Mouse (Mus musculus) naive thymus-derived CD4-positive, alpha-beta T cell, adult 2 months (primary cell): ENCODE measurements at regions not wholly inside any gene's neighbourhood (a gene's known extent, or its start where the extent isn't known, plus 50 kb on each side); places are given as distances from the start of the nearest gene placed in this dataset.
A peak's percentile ranks its signal among the peaks of the same experiment; 100 is the strongest.

ENCODE experiments used
- DNase-seq: peaks from one replicate; pipeline ENCODE4 v3.0.0-alpha.2; 2011; ENCODE audit warnings: low read depth

DNA sequence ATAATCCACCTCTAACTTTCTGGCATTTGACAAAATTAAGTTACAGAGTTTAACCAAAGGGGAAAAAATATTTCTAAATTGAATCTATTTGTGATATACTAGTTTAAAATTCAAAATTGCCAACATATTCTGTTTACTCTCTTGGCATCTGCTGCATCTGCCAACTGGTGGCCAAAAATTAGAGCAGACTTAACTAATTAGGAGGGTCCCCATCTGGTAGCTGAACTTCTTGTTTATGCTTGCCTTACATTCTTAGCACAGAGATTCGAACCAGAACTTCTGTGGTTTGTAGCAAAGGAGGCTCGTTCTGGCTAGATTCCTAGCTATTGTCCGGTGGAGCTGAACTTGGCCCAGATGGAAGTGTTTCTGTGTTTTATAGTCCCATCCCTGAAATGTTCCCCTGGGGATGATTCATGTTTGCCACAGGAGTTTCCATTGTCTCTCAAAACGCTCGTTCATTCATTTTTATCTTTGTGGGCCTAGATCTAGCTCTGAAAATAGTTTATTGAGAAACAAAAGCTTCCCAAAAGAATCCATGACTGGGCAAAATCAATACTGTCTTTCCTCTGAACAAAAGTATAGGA lies 3461.5 kb upstream of the Gm7489 start:
- no peak for DNase-seq

DNA sequence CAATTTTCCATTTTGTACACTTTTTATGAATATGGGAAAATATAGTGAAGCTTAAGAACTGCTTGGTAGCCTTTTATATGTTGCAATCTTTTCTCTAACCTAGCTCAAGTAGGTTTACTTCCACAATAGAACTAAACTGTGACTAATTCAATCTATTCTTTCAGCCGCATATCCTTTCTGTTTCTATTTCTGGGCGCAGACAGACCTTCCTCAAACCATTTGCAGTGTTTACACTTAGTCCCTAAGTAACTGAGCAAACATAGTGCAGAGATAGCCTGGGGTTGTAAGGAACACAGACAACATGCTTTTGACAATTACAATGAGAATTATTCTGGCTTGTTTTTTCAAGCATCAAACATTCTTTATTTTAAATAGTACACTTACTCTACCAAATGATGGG lies 3435.1 kb upstream of the Gm7489 start:
- no peak for DNase-seq

DNA sequence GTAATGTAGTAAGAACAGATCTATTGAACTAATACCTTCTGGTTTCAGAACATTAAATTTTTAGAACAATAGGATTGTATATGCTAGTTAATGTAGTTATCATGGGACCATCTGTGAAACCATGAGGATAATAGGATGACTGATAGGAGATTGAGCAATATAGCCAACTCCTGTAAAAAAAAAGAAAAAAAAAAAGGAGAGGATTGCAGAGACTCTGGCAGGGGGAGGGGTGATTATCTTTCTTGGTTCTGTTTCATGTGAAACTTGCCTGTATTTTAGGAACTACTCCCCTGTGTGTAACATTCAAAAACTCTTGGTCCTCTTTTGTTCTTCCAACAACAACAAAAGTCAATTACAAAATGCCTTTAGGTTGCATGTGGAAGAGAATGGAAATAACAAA lies 3412.1 kb upstream of the Gm7489 start:
- DNase-seq = no peak

DNA sequence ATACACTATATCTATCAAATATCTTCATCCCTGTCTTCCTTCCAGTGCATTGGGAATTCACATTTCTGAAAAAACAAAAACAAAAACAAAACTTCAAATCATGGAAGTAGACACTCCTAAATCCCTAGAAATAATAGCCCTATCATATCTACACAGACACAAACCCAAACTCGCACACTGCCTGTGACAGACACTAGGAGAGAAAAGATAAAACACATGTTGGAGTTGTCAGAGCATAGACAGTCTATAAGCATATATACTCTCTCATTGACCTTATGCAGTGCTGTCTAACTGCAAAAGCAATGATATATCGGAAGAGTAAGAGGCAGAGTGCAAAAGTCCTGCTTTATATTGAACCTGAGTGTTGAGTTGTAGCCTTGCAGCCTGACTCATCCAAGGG lies 3386.0 kb upstream of the Gm7489 start:
- DNase-seq = no peak

DNA sequence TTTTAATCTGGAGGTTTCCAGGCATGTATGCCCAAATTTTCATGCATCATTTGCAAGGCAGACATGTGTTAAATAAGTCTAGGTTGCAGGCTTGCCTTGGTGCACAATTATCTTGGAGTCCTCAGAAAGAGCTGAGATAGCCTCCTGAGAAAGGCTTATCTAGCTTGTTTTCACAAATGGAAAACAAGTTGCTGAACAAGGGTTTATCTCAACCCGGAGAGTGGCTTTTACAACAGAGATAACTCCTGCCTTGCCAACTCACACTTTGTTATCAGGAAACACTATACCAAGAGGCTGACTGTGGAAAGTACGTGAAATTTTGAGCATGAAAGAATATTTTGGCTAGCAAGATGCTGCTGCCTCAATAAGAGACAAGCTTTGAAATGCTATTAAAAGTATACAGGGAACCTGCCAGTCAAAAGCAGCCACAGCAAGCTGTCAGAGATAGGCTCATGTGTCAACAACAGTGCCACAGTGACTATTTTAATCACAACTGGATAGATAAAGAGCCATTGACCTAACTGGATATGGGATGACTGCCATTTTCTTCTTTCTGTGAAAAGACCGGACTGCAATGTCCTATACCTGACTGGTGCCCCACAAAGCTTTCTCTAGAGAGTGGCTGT lies 3376.6 kb upstream of the Gm7489 start:
- DNase-seq = no peak

DNA sequence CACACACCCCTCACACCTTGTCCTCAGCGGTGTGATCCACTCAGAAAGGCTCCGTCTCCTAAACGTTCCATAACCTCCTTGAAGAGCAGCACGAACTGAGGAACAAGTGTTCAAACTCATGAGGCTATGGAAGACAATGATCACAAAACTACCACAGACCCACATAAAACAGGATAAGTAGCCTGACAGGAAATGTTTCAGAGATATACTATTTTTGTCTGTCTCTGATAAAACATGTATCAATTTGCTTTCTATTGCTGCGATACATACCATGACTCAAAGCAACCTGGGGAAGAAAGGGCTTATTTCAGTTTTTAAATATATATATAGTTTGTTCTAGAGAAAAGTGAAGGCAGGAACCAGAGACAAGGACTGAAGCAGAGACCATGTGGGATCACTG lies 3371.7 kb upstream of the Gm7489 start:
- peak; percentile 44 for DNase-seq

DNA sequence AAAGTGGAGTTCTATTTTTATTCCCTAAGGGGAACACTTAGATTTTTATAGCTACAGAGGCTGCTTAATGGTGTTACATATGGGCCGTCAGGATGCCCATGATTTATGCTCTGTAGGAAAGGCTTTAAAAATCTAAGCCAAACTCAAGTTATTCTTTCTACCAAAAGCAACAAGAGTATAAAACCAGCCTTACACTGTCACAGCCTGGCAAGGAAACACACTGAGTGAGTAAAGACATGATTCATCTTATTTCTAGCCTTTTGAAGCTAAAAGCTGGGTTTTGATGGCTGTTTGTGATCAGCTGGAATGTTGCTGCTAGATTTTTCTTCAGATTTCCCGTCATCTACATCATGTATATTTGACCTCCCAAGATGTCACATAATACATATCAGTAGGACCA lies 3359.9 kb upstream of the Gm7489 start:
- DNase-seq = no peak

DNA sequence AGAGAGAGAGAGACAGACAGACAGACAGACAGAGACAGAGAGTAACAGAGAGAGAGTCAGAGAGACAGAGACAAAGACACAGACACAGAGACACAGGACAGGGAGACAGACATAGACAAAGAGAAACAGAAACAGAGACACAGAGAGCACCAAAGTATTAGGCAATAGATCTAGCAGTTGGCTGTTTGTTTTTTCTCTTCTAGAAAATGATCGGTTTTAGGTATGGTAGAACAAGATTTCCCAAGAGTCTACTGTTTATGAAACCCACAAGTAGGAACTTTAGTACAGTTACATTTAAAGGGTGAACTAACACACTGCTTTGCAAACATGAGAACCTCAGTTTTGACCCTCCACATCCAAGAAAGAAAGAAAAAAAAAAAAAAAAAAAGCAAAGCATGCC lies 3350.2 kb upstream of the Gm7489 start:
- DNase-seq = no peak

DNA sequence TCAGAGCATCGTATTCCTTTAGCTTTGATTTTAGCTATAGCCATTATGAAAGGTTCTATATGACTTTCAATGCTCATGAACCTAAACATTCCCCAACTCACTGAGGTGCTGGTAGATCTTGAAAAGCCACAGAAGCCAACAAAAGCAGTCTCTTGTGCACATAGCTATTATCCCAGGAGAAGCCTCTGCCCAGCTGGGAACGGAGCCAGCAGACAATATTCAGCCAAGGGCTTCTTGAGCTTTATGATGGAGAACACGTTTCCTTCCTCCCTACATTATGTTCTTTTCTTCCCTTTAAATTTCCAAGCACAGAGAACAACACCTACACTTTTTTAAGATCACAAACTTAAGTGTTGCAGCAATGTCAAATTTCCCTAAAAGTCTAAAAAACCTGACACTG lies 3321.1 kb upstream of the Gm7489 start:
- no peak for DNase-seq

DNA sequence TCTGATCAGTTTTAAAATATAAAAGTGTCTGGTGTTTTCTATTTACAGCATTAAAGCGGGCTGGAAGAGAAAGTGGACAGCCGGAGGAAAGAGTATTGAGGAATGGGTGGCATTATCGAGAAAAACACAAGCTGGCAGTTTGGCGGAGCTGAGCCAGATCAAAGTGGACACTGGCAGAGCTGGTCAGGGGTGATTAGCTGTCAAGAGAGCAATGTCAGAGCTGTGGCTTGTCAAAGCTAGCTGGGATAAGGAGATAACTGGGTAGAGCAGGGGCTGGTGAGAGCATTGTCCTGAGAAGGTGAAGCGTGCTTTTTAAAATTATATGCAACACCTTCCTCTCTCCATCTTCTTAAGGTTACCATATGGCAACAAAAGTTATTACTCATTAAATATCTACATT lies 3303.9 kb upstream of the Gm7489 start:
- DNase-seq = no peak

DNA sequence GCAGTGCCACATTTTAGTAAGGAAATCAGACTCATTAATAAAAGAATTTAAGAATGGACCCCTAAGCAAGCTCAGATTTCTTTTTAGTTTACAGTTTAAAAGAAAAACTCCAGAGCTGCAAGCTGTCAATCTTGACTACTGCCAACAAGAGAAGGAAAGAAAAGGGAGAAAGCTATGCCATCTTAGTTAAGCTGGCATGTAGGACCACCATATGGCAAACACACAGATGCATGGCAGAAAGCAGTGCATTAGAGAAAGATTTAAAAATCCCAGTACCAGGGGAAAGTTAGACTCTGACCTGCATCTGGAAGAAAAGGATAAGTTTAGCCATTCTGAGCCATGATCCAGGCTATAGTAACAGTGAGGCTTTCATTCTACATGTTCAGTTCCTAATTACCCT lies 3300.8 kb upstream of the Gm7489 start:
- no peak for DNase-seq

DNA sequence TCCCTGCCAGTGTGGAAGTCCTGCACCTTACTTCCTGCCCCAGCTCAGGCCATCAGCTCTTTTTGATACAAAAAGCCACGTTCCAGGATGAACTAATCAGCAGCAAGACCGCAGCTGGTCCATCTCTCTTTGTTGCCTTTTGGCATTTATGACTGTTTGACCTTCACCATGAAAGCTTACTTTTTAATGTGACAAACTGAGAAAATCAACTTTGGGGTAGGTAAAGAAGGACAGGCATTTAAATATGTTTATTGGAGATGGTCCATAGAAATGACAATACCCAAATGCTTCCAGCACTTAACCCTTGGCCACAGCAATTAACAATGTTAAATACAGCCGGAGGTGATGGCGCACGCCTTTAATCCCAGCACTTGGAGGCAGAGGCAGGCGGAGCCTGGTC lies 3299.2 kb upstream of the Gm7489 start:
- no peak for DNase-seq
